Mouse (Mus musculus): Measurements from ENCODE around the gene Tshz2. TPM values are rescaled to one million over a fixed set of nuclear protein-coding genes. Genes with fewer than 3 reads are reported as not detected.

Tshz2 gene
- total and polyA plus RNA-seq, 2 experiments from 2014 or later, result 26.4 to 40.8 TPM

GRCm38 (mm10) chr2:169760117-169760516 lies 127.3 kb downstream of the Tshz2 start:
- 100% methylated on average over 1 of the region's 1 CpGs for WGBS

GRCm38 (mm10) chr2:169761726-169762125 lies 128.9 kb downstream of the Tshz2 start:
- no peak for TF ChIP-seq CTCF (IDR thresholded peaks at IDR 0.05)
- H3K4me2 ChIP-seq (ENCODE audit: low read depth, low read length, poor library complexity, severe bottlenecking), result no peak overlapping the region
- no peaks in the 10 kb centered on the region for H3K4me1 ChIP-seq (ENCODE audit: insufficient read depth, low read length)
- DNase-seq (ENCODE audit: low spot score) (no peak), ATAC-seq (ENCODE audit: low FRiP score) (no peak)
- no peak overlapping the region for H3K9ac ChIP-seq (replicated peaks; ENCODE audit: low read length, poor library complexity, severe bottlenecking)
- no peak overlapping the region for H3K4me3 ChIP-seq (ENCODE audit: low read depth, low read length)
- H3K27me3 ChIP-seq (ENCODE audit: insufficient read depth, low read length), result no peaks in the 10 kb centered on the region
- no peak overlapping the region for H3K27ac ChIP-seq (ENCODE audit: low read depth, low read length)
- no peaks in the 10 kb centered on the region for H3K36me3 ChIP-seq (ENCODE audit: insufficient read depth, low read length)
- no peaks in the 10 kb centered on the region for H3K9me3 ChIP-seq (ENCODE audit: low read length)
- WGBS, result 47% methylated on average over 3 of the region's 3 CpGs

More at GRCm38 (mm10) chr2:169760117-169760516, 127.3 kb downstream of the Tshz2 start:
- Histone ChIP-seq H3K4me3 (ENCODE audit: low read depth, low read length) (no peak overlapping the region), H3K4me2 (ENCODE audit: low read depth, low read length, poor library complexity, severe bottlenecking) (no peak overlapping the region), H3K27me3 (ENCODE audit: insufficient read depth, low read length) (no peaks in the 10 kb centered on the region), H3K9ac (replicated peaks; ENCODE audit: low read length, poor library complexity, severe bottlenecking) (no peak overlapping the region), H3K4me1 (ENCODE audit: insufficient read depth, low read length) (no peaks in the 10 kb centered on the region), H3K36me3 (ENCODE audit: insufficient read depth, low read length) (no peaks in the 10 kb centered on the region), H3K27ac (ENCODE audit: low read depth, low read length) (no peak overlapping the region), H3K9me3 (ENCODE audit: low read length) (no peaks in the 10 kb centered on the region)
- ATAC-seq (ENCODE audit: low FRiP score), result no peak
- no peak for DNase-seq (ENCODE audit: low spot score)
- TF ChIP-seq CTCF (IDR thresholded peaks at IDR 0.05), result peak; percentile 46

- no peaks in the 10 kb centered on the region for H3K4me1 ChIP-seq (ENCODE audit: insufficient read depth, low read length)
- no peaks in the 10 kb centered on the region for H3K36me3 ChIP-seq (ENCODE audit: insufficient read depth, low read length)
- H3K27me3 ChIP-seq (ENCODE audit: insufficient read depth, low read length), result no peaks in the 10 kb centered on the region
- ATAC-seq (ENCODE audit: low FRiP score), result no peak
- no peak overlapping the region for H3K4me2 ChIP-seq (ENCODE audit: low read depth, low read length, poor library complexity, severe bottlenecking)
- TF ChIP-seq CTCF (IDR thresholded peaks at IDR 0.05), result no peak
- no peak overlapping the region for H3K9ac ChIP-seq (replicated peaks; ENCODE audit: low read length, poor library complexity, severe bottlenecking)
- no peaks in the 10 kb centered on the region for H3K9me3 ChIP-seq (ENCODE audit: low read length)
- WGBS, result 90% methylated on average over 8 of the region's 8 CpGs
- H3K4me3 ChIP-seq (ENCODE audit: low read depth, low read length), result no peak overlapping the region
- no peak overlapping the region for H3K27ac ChIP-seq (ENCODE audit: low read depth, low read length)
- no peak for DNase-seq (ENCODE audit: low spot score)
Observed at GRCm38 (mm10) chr2:169762301-169762700, 129.5 kb downstream of the Tshz2 start.

GRCm38 (mm10) chr2:169763716-169764115 lies 130.9 kb downstream of the Tshz2 start:
- no peaks in the 10 kb centered on the region for H3K4me1 ChIP-seq (ENCODE audit: insufficient read depth, low read length)
- DNase-seq (ENCODE audit: low spot score) (no peak), ATAC-seq (ENCODE audit: low FRiP score) (no peak)
- H3K4me3 ChIP-seq (ENCODE audit: low read depth, low read length), result no peak overlapping the region
- H3K27me3 ChIP-seq (ENCODE audit: insufficient read depth, low read length), result no peaks in the 10 kb centered on the region
- H3K4me2 ChIP-seq (ENCODE audit: low read depth, low read length, poor library complexity, severe bottlenecking), result no peak overlapping the region
- H3K9ac ChIP-seq (replicated peaks; ENCODE audit: low read length, poor library complexity, severe bottlenecking), result no peak overlapping the region
- no peaks in the 10 kb centered on the region for H3K9me3 ChIP-seq (ENCODE audit: low read length)
- no peak overlapping the region for H3K27ac ChIP-seq (ENCODE audit: low read depth, low read length)
- TF ChIP-seq CTCF (IDR thresholded peaks at IDR 0.05), result no peak
- 88% methylated on average over 8 of the region's 8 CpGs for WGBS
- no peaks in the 10 kb centered on the region for H3K36me3 ChIP-seq (ENCODE audit: insufficient read depth, low read length)

GRCm38 (mm10) chr2:169766247-169766646 lies 133.4 kb downstream of the Tshz2 start:
- H3K4me2 ChIP-seq (ENCODE audit: low read depth, low read length, poor library complexity, severe bottlenecking), result no peak overlapping the region
- no peak overlapping the region for H3K27ac ChIP-seq (ENCODE audit: low read depth, low read length)
- no peak overlapping the region for H3K4me3 ChIP-seq (ENCODE audit: low read depth, low read length)
- no peaks in the 10 kb centered on the region for H3K27me3 ChIP-seq (ENCODE audit: insufficient read depth, low read length)
- H3K36me3 ChIP-seq (ENCODE audit: insufficient read depth, low read length), result no peaks in the 10 kb centered on the region
- TF ChIP-seq CTCF (IDR thresholded peaks at IDR 0.05), result no peak
- no peak overlapping the region for H3K9ac ChIP-seq (replicated peaks; ENCODE audit: low read length, poor library complexity, severe bottlenecking)
- H3K9me3 ChIP-seq (ENCODE audit: low read length), result no peaks in the 10 kb centered on the region
- ATAC-seq (ENCODE audit: low FRiP score) (no peak), DNase-seq (ENCODE audit: low spot score) (no peak)
- H3K4me1 ChIP-seq (ENCODE audit: insufficient read depth, low read length), result no peaks in the 10 kb centered on the region
- 78% methylated on average over 8 of the region's 8 CpGs for WGBS

DNA sequence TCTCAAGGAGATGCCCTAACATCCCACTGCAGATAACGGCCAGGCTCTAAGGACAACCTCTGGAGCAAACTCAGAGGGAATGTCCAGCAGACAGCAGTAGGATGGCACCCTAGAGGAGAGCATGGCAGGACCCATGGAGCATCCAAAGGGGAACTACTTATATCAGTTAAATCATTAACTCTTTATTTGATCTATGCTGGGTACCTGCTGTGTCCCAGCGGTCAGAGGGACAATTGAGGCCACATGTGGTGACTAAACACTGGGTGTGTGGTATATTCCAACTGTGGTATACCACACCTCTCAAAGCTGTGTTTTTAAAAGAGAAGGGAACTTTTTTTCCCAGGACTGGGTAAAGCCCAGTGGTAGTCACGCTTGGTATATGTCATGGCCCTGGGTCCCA lies 134.5 kb downstream of the Tshz2 start:
- no peak overlapping the region for H3K4me2 ChIP-seq (ENCODE audit: low read depth, low read length, poor library complexity, severe bottlenecking)
- H3K4me1 ChIP-seq (ENCODE audit: insufficient read depth, low read length), result no peaks in the 10 kb centered on the region
- no peak overlapping the region for H3K4me3 ChIP-seq (ENCODE audit: low read depth, low read length)
- no peak for DNase-seq (ENCODE audit: low spot score)
- no peak for TF ChIP-seq CTCF (IDR thresholded peaks at IDR 0.05)
- no peak overlapping the region for H3K27ac ChIP-seq (ENCODE audit: low read depth, low read length)
- no peak overlapping the region for H3K9ac ChIP-seq (replicated peaks; ENCODE audit: low read length, poor library complexity, severe bottlenecking)
- ATAC-seq (ENCODE audit: low FRiP score), result no peak
- whole genome bisulfite sequencing, result 86% methylated on average over 3 of the region's 3 CpGs
- H3K9me3 ChIP-seq (ENCODE audit: low read length), result no peaks in the 10 kb centered on the region
- no peaks in the 10 kb centered on the region for H3K27me3 ChIP-seq (ENCODE audit: insufficient read depth, low read length)
- H3K36me3 ChIP-seq (ENCODE audit: insufficient read depth, low read length), result no peaks in the 10 kb centered on the region
